Mouse (Mus musculus) midbrain, embryonic 10.5 days (tissue): Measurements from ENCODE around the gene Ctns. TPM values are rescaled to one million over a fixed set of nuclear protein-coding genes. Genes with fewer than 3 reads are reported as not detected.
A peak's percentile ranks its signal among the peaks of the same experiment; 100 is the strongest.

Experiments
- DNase-seq: peaks from one replicate; pipeline ENCODE4 v3.0.0-alpha.2; 2017; ENCODE audit warnings: low spot score
- H3K27ac ChIP-seq: fragments of 300-500 bp; sonication (generic); replicated peaks from 2 replicates; pipeline ENCODE4 v1.5.1; 2016; ENCODE audit warnings: mild to moderate bottlenecking
- H3K27me3 ChIP-seq: fragments of 300-500 bp; sonication (generic); 2 replicates; pipeline ENCODE4 v1.6.1; 2016; ENCODE audit warnings: low read depth, mild to moderate bottlenecking; ENCODE audit not compliant: poor library complexity, severe bottlenecking
- H3K36me3 ChIP-seq: fragments of 300-500 bp; sonication (generic); 2 replicates; pipeline ENCODE4 v1.6.1; 2016; ENCODE audit warnings: mild to moderate bottlenecking, moderate library complexity
- H3K4me1 ChIP-seq: fragments of 300-500 bp; sonication (generic); 2 replicates; pipeline ENCODE4 v1.6.1; 2016
- H3K4me3 ChIP-seq: fragments of 300-500 bp; sonication (generic); 2 replicates; pipeline ENCODE4 v1.5.1; 2016; ENCODE audit warnings: mild to moderate bottlenecking, moderate library complexity
- H3K9me3 ChIP-seq: fragments of 300-500 bp; sonication (generic); replicated peaks from 2 replicates; pipeline ENCODE4 v1.6.1; 2016; ENCODE audit warnings: mild to moderate bottlenecking
- WGBS: fragments of 180-500 bp; shearing (Covaris S2); methylation state at CpG from one replicate; pipeline ENCODE4 v1.1.7; 2016; 5-methylcytosine and 5-hydroxymethylcytosine counted together
- polyA plus RNA-seq: library from polyadenylated mRNA; unstranded; fragments of >200 nt; fragmentation: Nextera tagmentation; extraction: Ambion mirVana; gene quantifications from 2 replicates; pipeline ENCODE4 v1.2.1, GENCODE M21; 2016

The Ctns gene
- polyA plus RNA-seq = 15.1 and 17.2 TPM in 2 replicates

GRCm38 (mm10) chr11:73198603-73199229, at the start of gene Ctns:
TSS of gene Ctns (minus strand) at chr11:73199042.
- H3K9me3 ChIP-seq = no peaks in the 10 kb centered on the region
- peaks cover 17% of the 10 kb centered on the region for H3K4me1 ChIP-seq
- H3K4me3 ChIP-seq = peak within 1 kb of the TSS; percentile 78
- WGBS = 2% methylated on average over 22 of the region's 22 CpGs
- H3K36me3 ChIP-seq = peaks cover 10% of the 10 kb centered on the region; the same call in 1 of the 2 replicates
- H3K27me3 ChIP-seq = peaks cover 8% of the 10 kb centered on the region; the same call in 1 of the 2 replicates
- peak within 1 kb of the TSS; percentile 83 for H3K27ac ChIP-seq
- DNase-seq = peak; percentile 85

GRCm38 (mm10) chr11:73242777-73243176, 43.9 kb upstream of the Ctns start:
- Histone ChIP-seq H3K4me3 (no peak overlapping the region), H3K27me3 (no peaks in the 10 kb centered on the region), H3K9me3 (no peaks in the 10 kb centered on the region), H3K27ac (no peak overlapping the region), H3K4me1 (no peaks in the 10 kb centered on the region), H3K36me3 (no peaks in the 10 kb centered on the region)
- WGBS = 96% methylated on average over 4 of the region's 4 CpGs
- DNase-seq = no peak

- DNase-seq = no peak
- Histone ChIP-seq H3K27ac (no peak overlapping the region), H3K27me3 (no peaks in the 10 kb centered on the region), H3K9me3 (no peaks in the 10 kb centered on the region), H3K36me3 (no peaks in the 10 kb centered on the region), H3K4me1 (no peaks in the 10 kb centered on the region), H3K4me3 (no peak overlapping the region)
- WGBS = 93% methylated on average over 6 of the region's 6 CpGs
Observed at GRCm38 (mm10) chr11:73242199-73242598, 43.4 kb upstream of the Ctns start.

DNA sequence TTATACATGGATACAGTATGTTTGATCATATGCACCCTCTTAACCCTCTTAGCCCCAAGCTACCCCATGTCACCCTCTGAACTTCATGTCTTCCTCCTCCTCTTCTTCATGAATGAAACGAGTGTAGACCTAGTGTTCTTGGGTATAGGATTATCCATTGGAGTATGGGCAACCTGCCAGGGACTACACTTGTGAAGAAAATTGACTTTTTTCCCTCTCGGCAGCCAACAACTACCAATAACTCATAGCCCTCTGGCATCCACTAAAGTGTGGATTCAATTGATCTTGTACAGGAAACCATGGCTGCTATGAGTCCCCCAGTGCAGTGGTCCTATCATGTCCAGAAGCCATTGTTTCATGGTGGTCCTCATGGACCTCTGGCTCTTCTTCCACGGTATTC, 37.9 kb upstream of the Ctns start:
- H3K4me1 ChIP-seq = no peaks in the 10 kb centered on the region
- H3K36me3 ChIP-seq = no peaks in the 10 kb centered on the region
- no peak overlapping the region for H3K4me3 ChIP-seq
- 77% methylated on average over 3 of the region's 3 CpGs for WGBS
- no peak for DNase-seq
- H3K27me3 ChIP-seq = no peaks in the 10 kb centered on the region
- no peak overlapping the region for H3K27ac ChIP-seq
- H3K9me3 ChIP-seq = no peaks in the 10 kb centered on the region

GRCm38 (mm10) chr11:73235990-73236701, 37.3 kb upstream of the Ctns start:
- Histone ChIP-seq H3K4me1 (no peaks in the 10 kb centered on the region), H3K36me3 (no peaks in the 10 kb centered on the region), H3K9me3 (no peaks in the 10 kb centered on the region), H3K27ac (peak overlapping the region; percentile 40; the same call in 1 of the 2 replicates), H3K4me3 (no peak overlapping the region), H3K27me3 (no peaks in the 10 kb centered on the region)
- DNase-seq = no peak
- WGBS = 50% methylated on average over 5 of the region's 5 CpGs

GRCm38 (mm10) chr11:73233992-73234391, 35.1 kb upstream of the Ctns start, which contains the start of gene Trpv1:
TSS of gene Trpv1 (plus strand) at chr11:73234292.
- Histone ChIP-seq H3K4me1 (no peaks in the 10 kb centered on the region), H3K27ac (no peak within 1 kb of the TSS), H3K9me3 (peaks cover 3% of the 10 kb centered on the region), H3K4me3 (no peak within 1 kb of the TSS), H3K36me3 (no peaks in the 10 kb centered on the region), H3K27me3 (no peaks in the 10 kb centered on the region)
- DNase-seq = no peak
- WGBS = 84% methylated on average over 5 of the region's 5 CpGs

DNA sequence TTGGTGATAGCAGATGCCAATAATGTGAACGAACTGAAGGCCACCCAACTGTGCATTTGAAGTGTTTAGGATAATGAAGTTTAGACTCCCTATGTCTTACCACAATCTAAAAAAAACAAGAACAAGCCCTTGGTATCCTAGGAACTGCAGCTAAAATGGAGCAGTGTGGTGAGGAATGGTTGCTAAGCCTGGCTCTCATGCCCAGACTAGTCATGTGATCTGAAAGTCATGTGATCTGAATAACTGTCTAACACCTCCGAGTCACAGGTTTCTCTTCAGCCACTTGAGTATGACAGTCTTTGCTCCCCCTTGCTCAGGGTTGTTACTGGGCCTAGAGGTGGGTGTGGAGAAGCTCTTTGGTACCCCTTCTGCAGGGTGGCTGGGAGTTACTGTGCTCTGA, 33.7 kb upstream of the Ctns start:
- DNase-seq = no peak
- no peak overlapping the region for H3K27ac ChIP-seq
- H3K4me3 ChIP-seq = no peak overlapping the region
- WGBS = 72% methylated on average over 2 of the region's 2 CpGs
- no peaks in the 10 kb centered on the region for H3K4me1 ChIP-seq
- no peaks in the 10 kb centered on the region for H3K27me3 ChIP-seq
- H3K9me3 ChIP-seq = peaks cover 5% of the 10 kb centered on the region
- H3K36me3 ChIP-seq = no peaks in the 10 kb centered on the region

GRCm38 (mm10) chr11:73230081-73230480, 31.2 kb upstream of the Ctns start:
- WGBS = 92% methylated on average over 5 of the region's 5 CpGs
- no peaks in the 10 kb centered on the region for H3K27me3 ChIP-seq

GRCm38 (mm10) chr11:73228881-73229280, 30.0 kb upstream of the Ctns start:
- Histone ChIP-seq H3K36me3 (no peaks in the 10 kb centered on the region), H3K27ac (no peak overlapping the region), H3K27me3 (no peaks in the 10 kb centered on the region), H3K9me3 (peaks cover 5% of the 10 kb centered on the region), H3K4me3 (no peak overlapping the region), H3K4me1 (no peaks in the 10 kb centered on the region)
- 86% methylated on average over 5 of the region's 5 CpGs for WGBS
- no peak for DNase-seq

More at GRCm38 (mm10) chr11:73230081-73230480, 31.2 kb upstream of the Ctns start:
- H3K9me3 ChIP-seq = peaks cover 5% of the 10 kb centered on the region
- H3K36me3 ChIP-seq = no peaks in the 10 kb centered on the region
- H3K4me1 ChIP-seq = no peaks in the 10 kb centered on the region
- H3K27ac ChIP-seq = no peak overlapping the region
- DNase-seq = no peak
- H3K4me3 ChIP-seq = no peak overlapping the region

DNA sequence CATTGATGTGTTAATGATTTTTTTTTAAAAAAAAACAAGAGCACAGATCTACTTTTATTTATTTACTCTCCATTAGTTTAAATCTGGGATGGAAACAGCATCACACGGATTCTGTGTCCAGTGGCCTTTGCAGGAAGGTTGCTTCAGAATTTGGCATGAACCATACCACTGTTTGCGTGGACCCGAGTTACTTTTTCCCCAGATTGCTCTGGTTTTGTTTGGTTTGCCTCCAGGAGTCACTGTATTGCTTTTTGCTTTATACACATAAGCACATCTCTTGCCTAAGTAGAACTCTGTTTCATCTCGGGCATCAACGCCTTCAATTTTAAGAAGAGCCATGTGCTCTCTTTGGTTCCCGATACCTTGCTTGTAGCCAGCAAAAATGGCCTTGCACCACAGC, 27.0 kb upstream of the Ctns start:
- peaks cover 5% of the 10 kb centered on the region for H3K9me3 ChIP-seq
- no peak for DNase-seq
- H3K27ac ChIP-seq = no peak overlapping the region
- H3K4me3 ChIP-seq = no peak overlapping the region
- H3K27me3 ChIP-seq = no peaks in the 10 kb centered on the region
- 86% methylated on average over 6 of the region's 6 CpGs for WGBS
- H3K36me3 ChIP-seq = no peaks in the 10 kb centered on the region
- H3K4me1 ChIP-seq = no peaks in the 10 kb centered on the region

DNA sequence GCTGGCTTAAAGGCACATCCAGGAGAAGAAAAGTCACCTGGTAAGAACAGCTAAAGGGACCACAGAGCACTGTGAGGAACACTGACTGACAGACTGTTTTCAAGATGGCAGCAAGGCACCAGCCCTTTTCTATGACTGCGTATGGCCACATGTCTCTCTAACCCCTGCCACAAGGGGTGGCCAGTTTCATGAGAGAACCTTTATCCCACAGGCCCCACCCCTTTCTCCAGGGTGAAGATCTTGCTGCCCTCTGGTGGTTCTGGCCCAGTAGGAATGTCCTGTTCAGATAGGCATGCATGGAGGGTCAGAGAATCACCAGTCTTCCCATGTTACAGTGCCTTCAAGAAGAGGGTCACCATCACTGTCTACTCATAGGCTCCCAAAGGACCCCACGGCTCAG, 25.1 kb upstream of the Ctns start:
- 83% methylated on average over 2 of the region's 2 CpGs for WGBS

GRCm38 (mm10) chr11:73222846-73223245, 24.0 kb upstream of the Ctns start:
- Histone ChIP-seq H3K36me3 (no peaks in the 10 kb centered on the region), H3K4me3 (no peak overlapping the region), H3K27ac (no peak overlapping the region), H3K4me1 (no peaks in the 10 kb centered on the region), H3K9me3 (no peaks in the 10 kb centered on the region), H3K27me3 (no peaks in the 10 kb centered on the region)
- whole genome bisulfite sequencing = 53% methylated on average over 5 of the region's 5 CpGs
- no peak for DNase-seq

More for the DNA sequence above, 25.1 kb upstream of the Ctns start:
- Histone ChIP-seq H3K27me3 (no peaks in the 10 kb centered on the region), H3K27ac (no peak overlapping the region), H3K36me3 (no peaks in the 10 kb centered on the region), H3K4me3 (no peak overlapping the region), H3K9me3 (peaks cover 2% of the 10 kb centered on the region), H3K4me1 (no peaks in the 10 kb centered on the region)
- DNase-seq = no peak

DNA sequence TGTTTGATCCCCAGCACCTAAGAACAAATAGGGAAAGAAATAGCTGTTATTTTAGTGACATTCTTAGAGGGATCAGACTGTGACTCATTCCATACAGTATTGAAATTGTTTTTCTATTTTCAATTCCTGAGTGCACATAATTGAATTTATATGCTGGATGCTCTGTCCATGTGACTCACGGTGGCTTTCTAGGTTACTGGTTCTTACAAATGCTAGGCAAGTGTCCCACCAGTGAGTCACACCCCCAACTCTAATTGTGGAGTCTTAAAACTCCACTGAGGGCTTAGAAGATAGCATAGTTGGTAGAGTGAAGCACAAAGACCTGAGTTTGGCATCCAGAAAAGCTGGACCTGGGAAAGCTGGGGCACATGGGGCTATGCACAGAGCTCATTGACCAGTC, 21.8 kb upstream of the Ctns start:
- no peaks in the 10 kb centered on the region for H3K36me3 ChIP-seq
- H3K4me1 ChIP-seq = no peaks in the 10 kb centered on the region
- no peaks in the 10 kb centered on the region for H3K27me3 ChIP-seq
- no peaks in the 10 kb centered on the region for H3K9me3 ChIP-seq
- no peak overlapping the region for H3K4me3 ChIP-seq
- no peak for DNase-seq
- no peak overlapping the region for H3K27ac ChIP-seq
- WGBS = 95% methylated on average over 1 of the region's 1 CpGs
